Mouse (Mus musculus) T-cell, adult 2 months (primary cell): ENCODE data around the gene Nectin4.

Experiments
- DNase-seq: peaks from one replicate; pipeline ENCODE4 v3.0.0; 2022; ENCODE audit warnings: low spot score

Nectin4 gene

GRCm38 (mm10) chr1:171360253-171360652 lies 9.6 kb upstream of the Nectin4 start:
- no peak for DNase-seq

GRCm38 (mm10) chr1:171360656-171361055 lies 9.2 kb upstream of the Nectin4 start, which contains the start of gene Klhdc9:
TSS of gene Klhdc9 (minus strand) at chr1:171360798.
- peak; percentile 94 for DNase-seq

GRCm38 (mm10) chr1:171361106-171362103 lies 8.5 kb upstream of the Nectin4 start:
- DNase-seq, result peak; percentile 76

GRCm38 (mm10) chr1:171365934-171366333 lies 4.0 kb upstream of the Nectin4 start:
- DNase-seq, result no peak

GRCm38 (mm10) chr1:171372880-171373279 lies 3.0 kb downstream of the Nectin4 start:
- no peak for DNase-seq

- no peak for DNase-seq
Measured at GRCm38 (mm10) chr1:171373946-171374345, 4.0 kb downstream of the Nectin4 start.

GRCm38 (mm10) chr1:171375646-171376097 lies 5.8 kb downstream of the Nectin4 start:
- no peak for DNase-seq

- no peak for DNase-seq
Measured at GRCm38 (mm10) chr1:171378298-171378697, 8.4 kb downstream of the Nectin4 start.

GRCm38 (mm10) chr1:171379935-171380599 lies 10.2 kb downstream of the Nectin4 start:
- DNase-seq, result peak; percentile 81

- no peak for DNase-seq
Measured at GRCm38 (mm10) chr1:171382096-171382620, 12.3 kb downstream of the Nectin4 start.

GRCm38 (mm10) chr1:171384361-171384760 lies 14.5 kb downstream of the Nectin4 start:
- DNase-seq, result no peak

- no peak for DNase-seq
Measured at GRCm38 (mm10) chr1:171385171-171385570, 15.3 kb downstream of the Nectin4 start.

GRCm38 (mm10) chr1:171387099-171387498 lies 17.2 kb downstream of the Nectin4 start:
- DNase-seq, result peak; percentile 55

- DNase-seq, result peak; percentile 98
Measured at GRCm38 (mm10) chr1:171388376-171389102, 18.6 kb downstream of the Nectin4 start, which contains the start of gene Arhgap30. TSS of gene Arhgap30 (plus strand) at chr1:171388954.

- DNase-seq, result peak; percentile 89
Measured at GRCm38 (mm10) chr1:171390101-171390500, 20.2 kb downstream of the Nectin4 start.

GRCm38 (mm10) chr1:171401821-171402220 lies 31.9 kb downstream of the Nectin4 start:
- no peak for DNase-seq

GRCm38 (mm10) chr1:171402991-171403390 lies 33.1 kb downstream of the Nectin4 start:
- no peak for DNase-seq

GRCm38 (mm10) chr1:171407263-171407662 lies 37.4 kb downstream of the Nectin4 start:
- DNase-seq, result no peak

GRCm38 (mm10) chr1:171410231-171410630 lies 40.3 kb downstream of the Nectin4 start:
- DNase-seq, result no peak

GRCm38 (mm10) chr1:171410947-171411484 lies 41.1 kb downstream of the Nectin4 start, which contains the start of gene Usf1:
TSS of gene Usf1 (plus strand) at chr1:171411313.
- DNase-seq, result peak; percentile 97

- DNase-seq, result no peak
Measured at GRCm38 (mm10) chr1:171411492-171411941, 41.6 kb downstream of the Nectin4 start.
